Mouse (Mus musculus): ENCODE measurements at regions not wholly inside any gene's neighbourhood (a gene's known extent, or its start where the extent isn't known, plus 50 kb on each side); places are given as distances from the start of the nearest gene placed in this dataset.
A peak's percentile ranks its signal among the peaks of the same experiment; 100 is the strongest.

GRCm38 (mm10) chr7:89035138-89035996, 368.7 kb downstream of the Tmem135 start:
- ATAC-seq (ENCODE audit: low FRiP score, low read depth) = 0 out of 2 replicates have a peak, but pooled peaks have one; percentile 53
- H3K9ac ChIP-seq = no peak overlapping the region
- H3K4me2 ChIP-seq (replicated peaks) = no peak overlapping the region
- H3K27me3 ChIP-seq (replicated peaks) = no peaks in the 10 kb centered on the region
- no peak overlapping the region for H3K4me3 ChIP-seq
- no peaks in the 10 kb centered on the region for H3K9me3 ChIP-seq
- H3K27ac ChIP-seq = no peak overlapping the region
- no peaks in the 10 kb centered on the region for H3K4me1 ChIP-seq
- H3K36me3 ChIP-seq = no peaks in the 10 kb centered on the region
- WGBS = 65% methylated on average over 2 of the region's 2 CpGs

DNA sequence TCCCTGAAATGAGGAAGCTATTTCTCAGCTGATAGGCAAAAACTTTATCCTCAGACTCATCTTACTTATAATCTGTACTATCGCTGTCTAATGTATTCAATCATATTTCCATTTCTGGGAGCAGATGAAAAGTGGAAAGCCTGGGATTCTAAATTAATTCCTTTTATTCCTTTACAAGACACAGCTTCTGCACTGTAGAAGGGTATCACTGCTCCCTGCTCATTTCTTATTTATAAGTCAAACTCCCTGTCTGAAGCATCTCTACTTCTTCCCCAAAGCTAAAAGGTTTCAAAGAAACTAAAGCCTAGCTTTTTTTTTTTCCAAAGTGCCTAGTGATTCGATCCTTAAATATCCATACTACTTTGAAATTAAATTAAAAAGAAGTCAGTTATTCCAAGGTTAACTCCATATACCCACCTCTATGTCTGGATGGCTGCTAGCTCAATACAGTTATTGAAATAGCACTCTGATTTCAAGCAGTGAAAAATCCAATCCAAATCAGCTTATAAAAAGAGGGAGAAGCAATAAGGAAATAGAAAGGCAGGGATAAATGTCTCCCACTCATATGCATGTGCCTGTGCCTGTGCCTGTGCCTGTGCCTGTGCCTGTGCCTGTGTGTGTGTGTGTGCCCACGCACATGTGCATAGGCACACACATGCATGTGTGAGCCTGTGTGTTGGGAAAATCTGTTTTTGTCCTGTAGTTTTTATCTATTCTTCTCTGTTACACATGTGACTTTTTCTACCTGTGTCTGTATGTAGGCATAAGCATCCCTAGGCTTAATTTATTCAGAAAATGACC, 380.6 kb downstream of the Tmem135 start:
- Histone ChIP-seq H3K27ac (no peak overlapping the region), H3K4me2 (replicated peaks) (no peak overlapping the region), H3K4me3 (no peak overlapping the region), H3K9ac (no peak overlapping the region), H3K4me1 (no peaks in the 10 kb centered on the region), H3K36me3 (no peaks in the 10 kb centered on the region), H3K27me3 (replicated peaks) (no peaks in the 10 kb centered on the region), H3K9me3 (no peaks in the 10 kb centered on the region)
- no peak for ATAC-seq (ENCODE audit: low FRiP score, low read depth)
- 89% methylated on average over 3 of the region's 3 CpGs for WGBS

DNA sequence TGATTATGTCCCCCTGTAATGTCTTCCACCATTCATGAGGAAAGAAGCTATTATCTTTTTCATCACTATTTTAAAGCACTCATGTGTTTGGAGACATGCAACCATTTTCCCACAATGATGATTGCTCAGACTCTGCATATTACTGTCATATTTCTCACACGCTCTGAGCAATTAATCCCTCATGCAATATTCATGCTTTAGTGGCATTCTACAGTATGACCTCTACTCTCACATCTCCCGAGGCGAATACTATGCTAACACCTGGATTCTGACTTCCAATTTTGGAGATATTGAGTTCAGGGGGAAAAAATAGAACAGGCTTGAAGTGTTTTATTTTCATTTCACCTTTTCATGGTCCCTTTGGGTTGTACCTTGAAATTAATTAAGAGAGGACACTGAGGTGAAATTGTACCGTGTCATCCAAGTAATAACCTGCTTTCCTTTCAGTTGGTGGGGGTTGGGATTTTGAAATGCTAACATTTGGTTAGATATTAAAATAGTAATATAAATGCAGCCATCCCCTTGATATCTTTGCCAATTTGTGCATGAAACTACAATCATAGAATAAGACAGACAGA, 405.1 kb downstream of the Tmem135 start:
- Histone ChIP-seq H3K27ac (no peak overlapping the region), H3K36me3 (no peaks in the 10 kb centered on the region), H3K9ac (no peak overlapping the region), H3K9me3 (no peaks in the 10 kb centered on the region), H3K27me3 (replicated peaks) (no peaks in the 10 kb centered on the region), H3K4me3 (no peak overlapping the region), H3K4me2 (replicated peaks) (no peak overlapping the region), H3K4me1 (no peaks in the 10 kb centered on the region)
- WGBS = 84% methylated on average over 4 of the region's 4 CpGs
- ATAC-seq (ENCODE audit: low FRiP score, low read depth) = peak; percentile 68; the same call in 1 of the 2 replicates

DNA sequence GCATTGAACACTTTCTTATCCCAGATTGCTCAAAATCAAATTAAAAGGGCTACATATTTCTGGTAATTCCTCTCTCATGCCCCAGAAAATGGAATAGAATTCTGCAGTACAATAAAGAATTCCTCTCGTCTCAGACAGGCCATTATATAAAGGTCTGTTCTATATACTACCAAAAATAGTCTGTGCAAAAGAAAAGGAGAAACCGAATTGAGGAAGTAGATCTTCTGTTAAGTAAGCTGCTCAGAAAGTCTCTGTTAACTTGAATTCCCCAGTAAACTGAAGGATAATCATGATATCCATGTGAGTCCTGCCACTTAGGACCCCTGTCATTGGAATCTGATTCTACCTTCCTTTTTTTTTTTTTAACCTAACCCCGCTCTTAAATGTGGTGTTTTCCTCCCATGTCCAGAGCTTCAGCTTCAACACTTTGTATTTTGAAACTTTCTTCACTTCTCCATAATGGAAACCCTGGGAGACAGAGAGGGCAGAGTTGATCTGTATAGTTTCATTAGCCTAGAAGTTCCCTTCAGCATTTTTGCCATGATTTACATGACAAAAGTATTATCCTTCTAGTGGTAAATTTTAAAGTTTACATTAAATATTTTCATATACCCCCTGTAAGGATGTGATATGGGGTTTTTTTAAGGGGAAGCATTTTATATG, 406.1 kb downstream of the Tmem135 start:
- H3K9me3 ChIP-seq = no peaks in the 10 kb centered on the region
- no peaks in the 10 kb centered on the region for H3K4me1 ChIP-seq
- H3K4me3 ChIP-seq = no peak overlapping the region
- ATAC-seq (ENCODE audit: low FRiP score, low read depth) = no peak
- 89% methylated on average over 3 of the region's 3 CpGs for WGBS
- H3K27ac ChIP-seq = no peak overlapping the region
- no peak overlapping the region for H3K9ac ChIP-seq
- H3K36me3 ChIP-seq = no peaks in the 10 kb centered on the region
- H3K4me2 ChIP-seq (replicated peaks) = no peak overlapping the region
- no peaks in the 10 kb centered on the region for H3K27me3 ChIP-seq (replicated peaks)

- H3K4me1 ChIP-seq = no peaks in the 10 kb centered on the region
- H3K9me3 ChIP-seq = no peaks in the 10 kb centered on the region
- no peaks in the 10 kb centered on the region for H3K36me3 ChIP-seq
- no peaks in the 10 kb centered on the region for H3K27me3 ChIP-seq (replicated peaks)
- no peak overlapping the region for H3K9ac ChIP-seq
- H3K4me2 ChIP-seq (replicated peaks) = no peak overlapping the region
- peak; percentile 41; the same call in 1 of the 2 replicates for ATAC-seq (ENCODE audit: low FRiP score, low read depth)
- H3K4me3 ChIP-seq = no peak overlapping the region
- 23% methylated on average over 4 of the region's 4 CpGs for WGBS
- no peak overlapping the region for H3K27ac ChIP-seq
Measured at GRCm38 (mm10) chr7:88974436-88974835, 429.6 kb downstream of the Tmem135 start.

DNA sequence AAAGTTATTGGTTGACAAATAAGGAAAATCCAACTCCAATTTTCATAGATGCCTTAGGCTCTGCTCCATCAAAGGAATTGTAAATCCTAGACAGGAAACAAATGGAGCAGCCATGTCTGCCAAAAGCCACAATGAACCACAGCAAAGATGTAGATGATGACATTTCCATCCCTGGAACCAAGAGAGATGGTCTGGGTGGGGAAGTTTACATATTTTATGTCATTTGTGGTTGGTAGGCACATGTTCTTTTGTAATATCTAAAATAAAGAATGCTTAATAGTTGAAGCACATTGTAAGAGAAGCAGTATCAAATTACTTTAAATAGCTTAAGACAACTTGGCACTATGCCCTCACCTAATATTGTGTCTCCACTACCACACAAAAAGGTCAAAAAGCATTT, 443.2 kb downstream of the Tmem135 start:
- Histone ChIP-seq H3K4me1 (no peaks in the 10 kb centered on the region), H3K27me3 (replicated peaks) (no peaks in the 10 kb centered on the region), H3K27ac (no peak overlapping the region), H3K36me3 (no peaks in the 10 kb centered on the region), H3K4me2 (replicated peaks) (no peak overlapping the region), H3K9ac (no peak overlapping the region), H3K9me3 (no peaks in the 10 kb centered on the region), H3K4me3 (no peak overlapping the region)
- no peak for ATAC-seq (ENCODE audit: low FRiP score, low read depth)

DNA sequence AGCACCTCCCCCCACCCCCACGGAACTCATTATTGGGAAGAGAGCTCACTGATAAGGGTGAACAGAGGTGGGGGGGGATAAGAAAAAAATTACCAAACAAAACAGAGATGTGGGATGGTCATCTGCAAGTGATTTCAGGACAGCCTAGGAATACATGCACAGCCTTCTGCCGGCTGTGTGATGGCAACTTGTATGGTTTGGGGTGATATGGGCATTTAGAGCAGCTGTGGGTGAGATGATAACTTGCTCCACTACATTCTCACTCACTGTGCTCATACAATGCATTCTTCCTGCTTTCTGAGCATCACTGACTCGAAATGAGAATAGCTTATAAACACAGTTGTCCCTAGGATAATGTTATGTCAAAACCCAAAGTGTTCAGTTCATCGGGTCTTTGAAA, 443.8 kb downstream of the Tmem135 start:
- WGBS = 82% methylated on average over 4 of the region's 4 CpGs
- ATAC-seq (ENCODE audit: low FRiP score, low read depth) = no peak

GRCm38 (mm10) chr7:88959332-88960124, 444.5 kb downstream of the Tmem135 start:
- no peak overlapping the region for H3K9ac ChIP-seq
- H3K9me3 ChIP-seq = no peaks in the 10 kb centered on the region
- H3K4me3 ChIP-seq = no peak overlapping the region
- no peaks in the 10 kb centered on the region for H3K27me3 ChIP-seq (replicated peaks)
- no peak overlapping the region for H3K27ac ChIP-seq
- H3K4me2 ChIP-seq (replicated peaks) = no peak overlapping the region
- no peaks in the 10 kb centered on the region for H3K4me1 ChIP-seq
- no peaks in the 10 kb centered on the region for H3K36me3 ChIP-seq
- WGBS = 78% methylated on average over 6 of the region's 6 CpGs
- no peak for ATAC-seq (ENCODE audit: low FRiP score, low read depth)

More for the DNA sequence above, 443.8 kb downstream of the Tmem135 start:
- H3K4me2 ChIP-seq (replicated peaks) = no peak overlapping the region
- H3K27me3 ChIP-seq (replicated peaks) = no peaks in the 10 kb centered on the region
- H3K9ac ChIP-seq = no peak overlapping the region
- no peaks in the 10 kb centered on the region for H3K9me3 ChIP-seq
- no peaks in the 10 kb centered on the region for H3K36me3 ChIP-seq
- H3K27ac ChIP-seq = no peak overlapping the region
- no peaks in the 10 kb centered on the region for H3K4me1 ChIP-seq
- H3K4me3 ChIP-seq = no peak overlapping the region

DNA sequence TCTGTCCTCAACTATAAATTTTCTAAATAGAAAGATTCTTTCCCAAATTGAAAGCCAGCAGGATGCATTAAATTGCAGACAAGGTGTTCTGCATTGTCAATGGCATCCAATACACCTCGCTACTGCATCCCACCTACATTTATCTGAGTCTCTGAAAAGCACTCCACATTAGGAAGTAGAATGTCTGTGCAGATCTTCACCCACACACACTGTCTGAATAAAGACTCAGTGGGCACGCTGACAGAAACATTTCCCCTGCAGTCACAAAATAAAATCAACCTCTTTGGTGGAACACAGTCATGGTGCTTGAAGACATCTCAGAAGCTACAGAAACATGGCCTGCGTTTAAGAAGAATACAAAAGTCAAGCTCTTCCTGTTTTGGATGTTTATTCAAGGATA, 449.0 kb downstream of the Tmem135 start:
- 78% methylated on average over 3 of the region's 3 CpGs for WGBS
- Histone ChIP-seq H3K27ac (no peak overlapping the region), H3K9ac (no peak overlapping the region), H3K4me1 (no peaks in the 10 kb centered on the region), H3K9me3 (no peaks in the 10 kb centered on the region), H3K36me3 (no peaks in the 10 kb centered on the region), H3K4me2 (replicated peaks) (no peak overlapping the region), H3K27me3 (replicated peaks) (no peaks in the 10 kb centered on the region), H3K4me3 (no peak overlapping the region)
- no peak for ATAC-seq (ENCODE audit: low FRiP score, low read depth)

- H3K4me2 ChIP-seq (replicated peaks) = no peak overlapping the region
- H3K4me3 ChIP-seq = no peak overlapping the region
- H3K9ac ChIP-seq = no peak overlapping the region
- H3K36me3 ChIP-seq = no peaks in the 10 kb centered on the region
- H3K27me3 ChIP-seq (replicated peaks) = no peaks in the 10 kb centered on the region
- no peak for ATAC-seq (ENCODE audit: low FRiP score, low read depth)
- H3K9me3 ChIP-seq = no peaks in the 10 kb centered on the region
- no peak overlapping the region for H3K27ac ChIP-seq
- no peaks in the 10 kb centered on the region for H3K4me1 ChIP-seq
Measured at GRCm38 (mm10) chr7:88945338-88945737, 458.7 kb downstream of the Tmem135 start.

DNA sequence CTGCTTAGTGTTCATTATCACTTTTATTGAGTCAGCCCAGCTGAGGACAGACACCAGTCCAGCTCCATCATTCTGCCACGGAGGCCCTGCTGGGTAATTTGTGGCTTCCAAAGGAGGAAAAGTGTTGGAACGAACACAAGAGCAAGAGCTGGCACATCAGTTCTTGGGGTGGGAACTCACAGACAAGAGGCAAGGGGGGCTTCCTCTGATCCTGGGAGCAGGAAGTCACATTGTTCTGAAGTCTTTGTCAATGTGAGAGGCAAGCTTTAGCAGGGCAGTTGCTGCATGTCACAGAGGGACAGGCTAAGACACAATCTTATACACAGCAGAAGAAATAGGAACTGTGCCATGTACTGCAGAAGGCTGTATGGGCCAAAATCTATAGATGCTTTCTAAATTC, 459.1 kb downstream of the Tmem135 start:
- Histone ChIP-seq H3K4me2 (replicated peaks) (no peak overlapping the region), H3K9me3 (no peaks in the 10 kb centered on the region), H3K4me3 (no peak overlapping the region), H3K36me3 (no peaks in the 10 kb centered on the region), H3K27ac (no peak overlapping the region), H3K9ac (no peak overlapping the region), H3K4me1 (no peaks in the 10 kb centered on the region), H3K27me3 (replicated peaks) (no peaks in the 10 kb centered on the region)
- WGBS = 48% methylated on average over 2 of the region's 2 CpGs
- ATAC-seq (ENCODE audit: low FRiP score, low read depth) = no peak
